Mouse (Mus musculus) gonadal fat pad, adult 2 months (tissue): ENCODE results near the gene Trap1a. TPM values are rescaled to one million over a fixed set of nuclear protein-coding genes. Genes with fewer than 3 reads are reported as not detected.
"Not testable (repeated sequence)": the region's sequence is repeated elsewhere in the genome, so short reads cannot be mapped to it uniquely, and the experiment has no call there.

ENCODE experiments used
- DNase-seq: peaks from one replicate; pipeline ENCODE4 v3.0.0-alpha.2; 2012; ENCODE audit warnings: low read depth
- polyA plus RNA-seq: library from polyadenylated mRNA; depleted of rRNA; stranded (reverse); fragments of >200 nt; gene quantifications from 2 replicates; pipeline ENCODE4 v1.2.3, GENCODE M21; 2012; rRNA removed

Trap1a gene
- not detected in 2 replicates for polyA plus RNA-seq

DNA sequence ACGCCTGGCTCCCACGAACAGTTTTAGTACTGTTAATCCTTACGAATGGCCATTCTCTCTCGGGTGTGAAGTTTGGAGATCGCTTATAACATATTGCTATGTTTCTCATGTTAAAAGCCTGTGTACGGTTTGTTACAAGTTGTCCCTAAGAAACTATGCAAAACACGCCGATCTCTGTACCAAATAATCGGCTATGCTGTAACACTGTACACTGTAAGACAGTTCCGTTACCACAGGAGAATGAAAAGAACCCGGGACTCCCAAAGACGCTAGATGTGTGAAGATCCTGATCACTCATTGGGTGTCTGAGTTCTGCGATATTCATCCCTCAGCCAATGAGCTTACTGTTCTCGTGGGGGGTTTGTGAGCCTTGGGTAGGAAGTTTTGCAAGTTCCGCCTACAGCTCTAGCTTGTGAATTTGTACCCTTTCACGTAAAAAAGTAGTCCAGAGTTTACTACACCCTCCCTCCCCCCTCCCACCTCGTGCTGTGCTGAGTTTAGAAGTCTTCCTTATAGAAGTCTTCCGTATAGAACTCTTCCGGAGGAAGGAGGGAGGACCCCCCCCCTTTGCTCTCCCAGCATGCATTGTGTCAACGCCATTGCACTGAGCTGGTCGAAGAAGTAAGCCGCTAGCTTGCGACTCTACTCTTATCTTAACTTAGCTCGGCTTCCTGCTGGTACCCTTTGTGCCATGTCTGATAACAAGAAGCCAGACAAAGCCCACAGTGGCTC lies at the start of gene Trap1a:
Trap1a (plus strand) TSS at position 421 of the 732 bp plus-strand sequence.
- DNase-seq, result no peak

DNA sequence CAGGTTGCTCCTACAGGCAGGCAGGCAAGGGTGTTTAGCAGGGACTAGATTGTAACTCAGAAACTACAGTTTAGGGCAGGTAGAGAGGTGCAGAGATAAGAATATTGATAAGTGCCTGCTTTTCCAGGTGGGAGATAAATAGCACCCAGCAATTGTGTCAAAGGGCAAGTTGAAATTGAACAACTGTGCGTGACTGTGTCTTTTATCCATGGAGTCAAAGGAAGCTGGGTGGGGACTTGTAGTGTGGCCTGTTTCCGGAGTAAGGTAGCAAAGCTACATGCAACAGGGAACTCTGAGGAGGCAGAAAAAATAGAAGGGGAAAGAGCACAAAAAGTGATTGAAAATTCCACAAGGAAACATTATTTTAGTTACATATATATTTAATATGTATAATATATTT lies 40.4 kb upstream of the Trap1a start:
- no peak for DNase-seq

DNA sequence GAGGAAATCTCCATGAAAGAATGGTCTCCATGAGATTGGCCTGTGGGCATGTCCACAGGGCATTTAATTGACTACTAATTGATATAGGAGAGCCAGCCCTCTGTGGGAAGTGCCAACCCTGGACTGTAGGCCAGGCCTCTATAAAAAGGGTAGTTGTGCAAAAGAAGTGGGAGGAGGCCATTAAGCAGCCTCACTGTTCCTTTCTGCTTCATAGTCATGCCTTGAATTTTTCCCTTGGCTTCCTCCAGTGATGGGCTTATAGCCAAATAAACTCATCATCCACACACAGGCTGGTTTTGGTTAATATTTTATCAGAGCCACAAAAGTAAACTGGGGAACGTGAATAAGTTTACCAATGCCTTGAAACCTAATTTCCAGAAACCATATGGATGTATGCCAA lies 38.2 kb upstream of the Trap1a start:
- no peak for DNase-seq

DNA sequence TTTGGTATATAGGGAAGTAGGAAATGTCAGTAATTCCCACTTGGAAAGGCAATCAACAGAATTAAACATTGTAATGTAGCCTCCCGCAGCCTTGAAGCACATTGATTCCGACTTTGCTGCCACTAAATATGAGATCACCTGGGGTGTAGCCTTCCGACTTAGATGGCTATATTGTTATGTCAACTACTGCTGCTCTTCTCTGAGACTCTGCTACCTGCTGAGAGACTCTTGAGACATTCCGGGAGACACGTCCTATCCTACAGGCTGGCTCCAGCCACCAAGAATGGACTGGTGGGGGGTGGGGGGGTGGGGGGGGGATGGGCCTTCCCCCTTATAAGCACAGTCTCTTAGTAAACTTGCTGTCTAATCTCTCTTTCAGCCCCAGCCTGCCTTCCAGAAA lies 16.1 kb upstream of the Trap1a start:
- not testable (repeated sequence) for DNase-seq

DNA sequence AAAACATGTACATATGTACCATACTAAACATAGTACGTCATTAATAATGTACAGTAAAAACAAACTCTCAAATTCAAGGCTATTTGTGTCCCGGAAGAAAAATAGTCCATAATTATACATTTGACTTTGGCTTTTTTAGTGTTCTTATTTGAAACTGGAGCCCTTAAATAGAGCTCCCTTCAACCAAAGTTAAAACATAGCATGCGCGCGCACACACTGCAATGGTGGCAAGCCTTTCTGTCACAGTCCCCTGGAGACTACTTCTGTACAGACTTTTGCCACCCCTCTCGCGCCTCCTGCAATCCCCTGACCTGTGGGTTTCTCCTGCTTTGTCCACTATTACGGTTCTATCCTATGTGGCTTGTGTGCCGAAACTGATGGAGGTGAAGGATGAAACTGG lies 900 bp upstream of the Trap1a start:
- no peak for DNase-seq

DNA sequence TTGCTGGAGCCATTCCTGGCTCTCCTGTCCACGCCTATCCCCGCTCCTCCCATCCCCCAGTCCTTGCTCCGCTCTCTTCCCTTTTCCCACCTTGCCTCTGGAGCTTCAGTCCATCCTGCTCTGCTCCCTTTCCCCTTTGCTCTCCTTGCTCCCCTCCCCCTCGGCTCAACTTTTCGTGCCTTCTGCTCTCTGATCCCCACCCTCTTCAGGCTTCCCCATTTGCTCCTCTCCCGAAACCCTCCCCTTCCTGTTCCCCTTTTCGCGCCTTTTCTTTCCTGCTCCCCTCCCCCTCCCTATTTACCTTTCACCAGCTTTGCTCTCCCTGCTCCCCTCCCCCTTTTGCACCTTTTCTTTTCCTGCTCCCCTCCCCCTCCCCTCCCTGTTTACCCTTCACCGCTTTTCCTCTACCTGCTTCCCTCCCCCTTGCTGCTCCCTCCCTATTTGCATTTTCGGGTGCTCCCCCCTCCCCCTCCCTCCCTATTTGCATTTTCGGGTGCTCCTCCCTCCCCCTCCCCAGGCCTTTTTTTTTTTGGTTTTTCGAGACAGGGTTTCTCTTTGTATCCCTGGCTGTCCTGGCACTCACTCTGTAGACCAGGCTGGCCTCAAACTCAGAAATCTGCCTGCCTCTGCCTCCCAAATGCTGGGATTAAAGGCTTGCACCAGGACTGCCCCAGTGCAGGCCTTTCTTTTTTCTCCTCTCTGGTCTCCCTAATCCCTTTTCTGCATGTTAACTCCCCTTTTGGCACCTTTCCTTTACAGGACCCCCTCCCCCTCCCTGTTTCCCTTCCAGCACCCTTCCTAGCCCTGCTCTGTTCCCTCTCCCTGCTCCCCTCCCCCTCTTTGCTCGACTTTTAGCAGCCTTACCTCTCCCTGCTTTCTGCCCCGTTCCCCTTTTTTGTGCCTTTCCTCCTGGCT lies 1.3 kb downstream of the Trap1a start:
- DNase-seq, result no peak

DNA sequence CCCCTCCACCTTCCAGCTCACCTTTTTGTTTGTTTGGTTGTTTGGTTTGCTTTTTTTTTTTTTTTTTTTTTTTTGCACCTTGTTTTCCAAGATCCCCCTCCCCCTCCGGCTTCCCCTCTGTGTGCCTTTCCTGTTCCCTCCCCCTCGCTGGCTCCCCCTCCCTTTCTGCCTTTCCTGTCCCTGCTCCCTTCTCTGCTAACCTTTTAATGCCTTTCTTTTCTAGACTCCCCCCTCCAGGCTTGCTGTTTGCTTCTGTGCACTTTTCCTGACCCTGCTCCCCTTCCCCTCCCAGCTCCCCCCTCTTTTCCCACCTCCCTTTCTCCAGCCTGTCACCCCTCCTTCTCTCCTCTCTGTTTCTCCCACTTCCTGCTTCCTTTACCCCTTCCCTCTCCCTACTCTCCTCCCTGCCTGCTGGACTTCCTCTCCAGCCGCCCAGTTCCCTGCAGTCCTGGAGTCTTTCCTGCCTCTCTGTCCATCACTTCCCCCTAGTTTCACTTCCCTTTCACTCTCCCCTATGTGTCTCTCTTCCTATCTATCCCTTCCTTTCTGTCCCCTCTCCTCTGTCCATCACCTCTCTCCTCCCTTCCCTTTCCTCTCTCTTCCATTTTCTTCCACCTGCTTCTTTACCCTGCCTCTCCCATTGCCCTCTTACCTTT lies 2.1 kb downstream of the Trap1a start:
- DNase-seq, result no peak

DNA sequence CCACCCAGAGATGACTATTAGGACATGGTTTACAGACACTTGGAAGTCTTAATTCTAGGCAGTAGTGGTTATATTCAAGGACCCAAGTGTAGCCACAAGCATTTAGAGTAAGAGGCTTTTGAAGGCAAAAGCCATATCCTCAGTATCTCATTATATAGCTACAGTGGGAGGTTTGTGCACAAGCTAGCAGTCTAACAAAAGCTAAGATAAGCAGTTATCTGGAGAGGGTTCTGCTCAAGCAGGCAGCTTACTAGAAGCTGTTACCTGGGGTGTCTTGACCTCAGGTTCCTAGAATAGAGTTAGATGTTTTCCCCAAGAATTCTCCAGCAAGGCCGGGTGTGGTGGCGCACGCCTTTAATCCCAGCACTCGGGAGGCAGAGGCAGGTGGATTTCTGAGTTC lies 6.1 kb downstream of the Trap1a start:
- DNase-seq, result no peak

DNA sequence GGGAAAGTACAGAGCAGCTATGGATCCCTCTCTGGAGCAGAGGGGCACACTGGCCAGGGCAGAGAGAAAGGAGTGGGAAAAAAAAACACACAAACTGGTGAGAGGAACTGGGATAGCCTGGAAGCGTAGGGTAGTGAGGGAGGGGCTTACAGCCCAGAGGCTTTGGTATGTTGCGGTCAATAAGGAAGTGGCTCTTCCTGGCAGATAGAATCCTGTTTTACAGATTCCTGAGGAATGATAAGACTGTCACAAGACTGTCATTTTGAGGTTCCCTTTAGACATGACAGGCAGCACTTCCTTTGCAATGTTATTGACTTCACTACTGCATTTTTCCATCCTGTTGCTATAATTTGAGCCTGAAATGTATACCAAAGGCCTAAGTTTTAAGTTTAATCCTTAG lies 7.7 kb downstream of the Trap1a start:
- DNase-seq, result no peak

DNA sequence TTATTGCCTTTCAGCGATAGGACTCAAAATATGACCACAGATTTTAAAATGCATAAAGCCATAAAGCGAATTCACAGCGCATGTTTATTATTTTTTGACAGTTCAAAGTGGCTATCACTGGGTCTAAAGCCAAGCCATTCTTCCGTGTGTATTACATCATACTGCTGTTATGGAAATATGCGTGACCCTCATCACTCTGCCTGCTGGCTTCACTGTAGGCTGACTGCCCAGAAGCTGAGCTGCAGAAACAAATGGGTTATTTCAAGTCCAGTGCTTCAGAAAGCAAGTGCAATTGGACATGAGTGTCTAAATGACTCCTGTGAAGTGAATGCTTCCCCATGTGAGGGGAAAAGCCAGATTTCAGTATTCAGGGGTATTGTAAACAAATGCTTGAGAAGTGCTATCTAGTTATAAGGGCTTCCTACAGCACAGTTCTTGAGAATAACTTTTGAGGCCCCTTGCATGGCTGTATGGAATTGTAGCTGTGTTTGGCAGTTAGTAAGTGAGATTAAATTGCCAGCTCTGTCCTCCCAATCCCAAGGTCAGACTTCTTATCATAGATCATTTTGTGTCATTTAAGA lies 18.8 kb downstream of the Trap1a start:
- no peak for DNase-seq

DNA sequence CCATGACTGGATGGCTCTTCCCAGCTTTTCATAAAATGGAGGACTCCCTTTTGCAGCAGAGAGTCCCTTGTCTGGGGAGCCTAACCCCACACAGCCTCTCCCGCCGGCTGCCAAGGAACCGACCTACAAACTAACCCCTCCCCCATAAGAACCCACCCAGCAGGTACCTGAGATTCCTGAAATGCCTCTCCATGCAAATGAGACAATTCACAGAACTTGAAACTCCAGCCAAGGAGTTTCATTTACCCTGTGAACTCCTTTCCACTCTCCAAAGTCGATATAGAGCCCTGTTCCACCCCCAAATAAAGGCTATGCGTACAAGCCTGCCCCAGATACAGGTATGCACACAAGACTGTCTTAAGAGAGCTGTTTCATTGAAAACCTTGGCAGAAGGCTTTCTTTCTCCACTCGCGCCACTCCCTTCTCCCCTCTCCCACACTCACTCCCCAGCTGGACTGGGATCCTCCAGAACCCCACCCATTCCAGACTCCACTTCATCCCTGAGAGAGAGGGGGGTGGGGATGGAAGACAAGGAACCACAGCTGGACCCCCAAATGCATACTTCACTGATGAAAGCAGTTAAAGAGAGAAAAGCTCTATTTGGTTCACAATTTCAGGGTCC lies 24.3 kb downstream of the Trap1a start:
- DNase-seq, result no peak

DNA sequence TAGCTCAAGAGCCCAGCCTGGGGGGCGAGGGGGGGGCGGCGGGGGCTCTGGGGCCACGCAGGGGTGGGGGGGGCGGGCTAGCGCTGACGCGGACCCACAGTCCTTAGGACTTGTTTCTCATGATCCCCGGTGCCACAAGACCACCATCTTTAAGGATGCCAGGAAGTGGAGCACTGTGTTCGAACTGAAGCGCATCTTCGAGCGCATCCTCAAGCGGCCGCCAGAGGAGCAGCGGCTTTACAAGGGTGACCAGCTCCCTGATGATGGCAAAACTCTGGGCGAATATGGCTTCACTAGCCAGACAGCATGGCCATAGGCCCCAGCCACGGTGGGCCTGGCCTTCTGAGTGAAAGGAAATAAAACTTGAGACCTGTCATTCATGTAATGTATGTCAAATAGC lies 24.9 kb downstream of the Trap1a start:
- DNase-seq, result no peak

DNA sequence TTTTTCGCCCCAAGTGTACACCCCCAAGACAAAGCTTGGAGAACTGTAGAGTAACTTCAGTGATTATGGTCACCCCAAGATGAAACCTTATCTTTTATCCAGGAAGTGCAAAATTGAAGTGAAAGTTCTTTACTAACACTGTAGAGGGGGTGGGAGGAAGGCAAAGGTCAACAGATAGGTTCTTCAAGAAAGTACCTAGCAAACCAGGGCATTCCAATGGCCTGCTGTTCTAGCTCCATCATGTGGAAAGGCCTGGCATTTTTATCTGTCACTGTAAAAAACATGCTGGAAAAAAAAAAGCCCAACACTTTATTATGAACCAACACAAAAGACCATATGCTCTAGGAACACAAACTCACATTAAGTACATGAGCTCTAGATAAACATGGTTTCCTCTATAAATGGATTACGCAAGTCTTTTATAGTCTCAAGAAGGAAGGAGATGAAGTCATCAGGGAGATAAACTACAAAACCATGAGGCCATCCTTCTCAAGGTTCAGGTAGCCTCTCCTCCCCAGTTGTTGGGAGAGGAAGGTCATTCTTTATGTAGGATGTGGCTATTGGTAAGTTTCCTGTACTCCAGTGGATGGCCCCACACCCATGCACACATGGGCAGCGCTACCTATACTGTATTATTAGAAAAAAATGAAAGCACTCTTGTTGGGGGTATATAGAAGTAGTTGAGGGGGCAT lies 33.5 kb downstream of the Trap1a start:
- no peak for DNase-seq

DNA sequence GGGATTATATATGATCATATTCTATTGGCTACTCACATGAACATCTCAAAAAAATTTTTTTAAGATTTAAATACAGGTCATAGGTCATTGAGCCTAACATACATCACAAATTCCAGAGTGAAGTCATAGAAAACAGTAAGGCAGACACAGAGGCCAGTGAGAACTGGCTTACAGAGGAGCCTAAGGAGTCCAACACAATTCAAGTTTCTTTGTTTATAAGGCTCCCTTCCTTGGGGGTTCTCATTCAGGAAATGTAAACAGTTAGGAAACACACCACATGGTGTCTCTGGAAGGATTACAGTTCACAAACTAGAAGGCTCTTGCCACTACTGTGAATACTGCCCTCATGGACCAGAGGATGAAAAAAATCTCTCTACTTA lies 34.0 kb downstream of the Trap1a start:
- DNase-seq, result no peak

DNA sequence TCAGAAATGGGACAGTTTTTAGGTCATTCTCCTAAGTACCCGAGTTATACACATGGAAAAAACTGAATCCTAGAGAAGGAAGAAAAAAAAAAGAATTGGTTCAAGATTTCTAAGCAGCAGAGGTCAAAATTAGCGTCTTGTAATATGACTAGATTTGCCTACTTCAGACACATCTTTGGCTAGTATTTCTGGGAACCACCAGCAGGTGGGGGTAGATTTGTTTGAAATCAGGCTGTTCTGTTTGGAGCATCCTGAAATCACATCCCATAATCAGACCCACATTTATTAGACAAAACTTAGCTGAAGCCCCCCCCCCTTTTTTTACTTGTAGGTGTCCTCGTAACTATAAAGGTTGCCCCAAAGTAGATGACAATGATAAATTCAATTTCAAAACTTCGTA lies 35.6 kb downstream of the Trap1a start:
- DNase-seq, result no peak

DNA sequence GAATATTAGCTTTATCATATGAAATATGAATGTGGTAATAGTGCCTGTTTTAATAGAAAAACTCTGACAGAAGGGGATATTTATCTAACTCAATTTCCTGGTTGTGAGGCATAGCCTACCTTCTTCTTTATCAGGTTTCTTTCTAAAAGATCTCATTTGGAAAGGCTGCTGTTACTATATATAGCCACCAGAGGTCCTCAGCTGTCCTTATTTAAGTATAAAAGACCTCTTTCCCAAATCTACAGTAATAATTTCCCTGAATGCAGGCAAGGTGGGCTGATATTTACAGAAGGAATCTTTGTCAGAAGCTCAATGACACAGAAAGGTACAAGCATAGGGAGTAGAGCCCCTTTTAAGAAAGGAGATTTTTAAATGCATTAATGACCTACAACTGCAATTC lies 39.2 kb downstream of the Trap1a start:
- no peak for DNase-seq

Other genes with a start within 250 kb of the Trap1a start
- 0.16 and 0.25 TPM in 2 replicates for gene Serpina7, start 248.4 kb upstream of the Trap1a start, polyA plus RNA-seq
- not detected in 2 replicates for gene 4930513O06Rik, start 247.4 kb upstream of the Trap1a start, polyA plus RNA-seq
- gene 4933428M09Rik, start 154.5 kb upstream of the Trap1a start, polyA plus RNA-seq, result 0.20 TPM in 1 of 2 replicates, not detected in the other
- gene Mum1l1, start 123.6 kb upstream of the Trap1a start, polyA plus RNA-seq, result 17.4 and 20.5 TPM in 2 replicates
- gene D330045A20Rik, start 146.7 kb downstream of the Trap1a start, polyA plus RNA-seq, result 1.1 and 1.5 TPM in 2 replicates
- 34.3 and 46.6 TPM in 2 replicates for gene Rnf128, start 229.6 kb downstream of the Trap1a start, polyA plus RNA-seq